Mouse (Mus musculus) hindbrain, embryonic 13.5 days (tissue): ENCODE data around the gene Tnn. TPM values are rescaled to one million over a fixed set of nuclear protein-coding genes. Genes with fewer than 3 reads are reported as not detected.
A peak's percentile ranks its signal among the peaks of the same experiment; 100 is the strongest.

Source experiments
- ATAC-seq: fragments of 200-750 bp; cut with Nextera tagmentation; 2 replicates; pipeline ENCODE4 v1.8.0; 2017; ENCODE audit warnings: moderate TSS enrichment; ENCODE audit not compliant: low FRiP score
- H3K27ac ChIP-seq: fragments of 300-500 bp; sonication (generic); 2 replicates; pipeline ENCODE4 v1.5.1; 2015; ENCODE audit warnings: inconsistent platforms, mild to moderate bottlenecking, moderate library complexity
- H3K27me3 ChIP-seq: fragments of 300-500 bp; sonication (generic); 2 replicates; pipeline ENCODE4 v1.6.1; 2015; ENCODE audit warnings: mild to moderate bottlenecking, inconsistent platforms
- H3K36me3 ChIP-seq: fragments of 300-500 bp; sonication (generic); 2 replicates; pipeline ENCODE4 v1.6.1; 2015; ENCODE audit warnings: mild to moderate bottlenecking, inconsistent platforms
- H3K4me1 ChIP-seq: fragments of 300-500 bp; sonication (generic); replicated peaks from 2 replicates; pipeline ENCODE4 v1.6.1; 2015; ENCODE audit warnings: inconsistent platforms
- H3K4me2 ChIP-seq: fragments of 300-500 bp; sonication (generic); 2 replicates; pipeline ENCODE4 v1.6.1; 2015; ENCODE audit warnings: inconsistent platforms, mild to moderate bottlenecking, moderate library complexity
- H3K4me3 ChIP-seq: fragments of 300-500 bp; sonication (generic); 2 replicates; pipeline ENCODE4 v1.5.1; 2015; ENCODE audit warnings: mild to moderate bottlenecking, inconsistent platforms
- H3K9ac ChIP-seq: fragments of 300-500 bp; sonication (generic); 2 replicates; pipeline ENCODE4 v1.6.1; 2015; ENCODE audit warnings: mild to moderate bottlenecking, inconsistent platforms
- H3K9me3 ChIP-seq: fragments of 300-500 bp; sonication (generic); 2 replicates; pipeline ENCODE4 v1.6.1; 2016; ENCODE audit warnings: inconsistent platforms
- WGBS: fragments of 180-500 bp; shearing (Covaris S2); methylation state at CpG from one replicate; pipeline ENCODE4 v1.1.7; 2015; 5-methylcytosine and 5-hydroxymethylcytosine counted together
- polyA plus RNA-seq: library from polyadenylated mRNA; unstranded; fragments of >200 nt; fragmentation: Nextera tagmentation; extraction: Ambion mirVana; gene quantifications from 2 replicates; pipeline ENCODE4 v1.2.1, GENCODE M21; 2015

Tnn gene
- polyA plus RNA-seq: 0.06 and 0.27 TPM in 2 replicates

GRCm38 (mm10) chr1:160153480-160153879, at the start of gene Tnn:
Gene Tnn, minus strand, starts transcription at chr1:160153580.
- Histone ChIP-seq H3K4me3 (no peak within 1 kb of the TSS), H3K27me3 (no peaks in the 10 kb centered on the region), H3K36me3 (no peaks in the 10 kb centered on the region), H3K9me3 (no peaks in the 10 kb centered on the region), H3K9ac (no peak within 1 kb of the TSS), H3K27ac (no peak within 1 kb of the TSS), H3K4me1 (peaks cover 8% of the 10 kb centered on the region; the same call in 1 of the 2 replicates), H3K4me2 (no peak within 1 kb of the TSS)
- WGBS: 80% methylated on average over 8 of the region's 8 CpGs
- ATAC-seq: no peak

GRCm38 (mm10) chr1:160195337-160195663, 41.9 kb upstream of the Tnn start:
- peaks cover 18% of the 10 kb centered on the region for H3K36me3 ChIP-seq
- WGBS: under 1% methylated on average over 13 of the region's 13 CpGs
- peak; percentile 72; the same call in 1 of the 2 replicates for ATAC-seq
- peak overlapping the region; percentile 86 for H3K4me3 ChIP-seq
- H3K4me2 ChIP-seq: peak overlapping the region; percentile 70
- peaks cover 15% of the 10 kb centered on the region for H3K4me1 ChIP-seq
- H3K27me3 ChIP-seq: no peaks in the 10 kb centered on the region
- peak overlapping the region; percentile 88 for H3K9ac ChIP-seq
- H3K27ac ChIP-seq: peak overlapping the region; percentile 85
- H3K9me3 ChIP-seq: no peaks in the 10 kb centered on the region

GRCm38 (mm10) chr1:160194529-160195336, 41.4 kb upstream of the Tnn start, which contains the start of gene Mrps14:
Gene Mrps14, plus strand, starts transcription at chr1:160195215.
- peak within 1 kb of the TSS; percentile 85 for H3K27ac ChIP-seq
- peaks cover 14% of the 10 kb centered on the region for H3K36me3 ChIP-seq
- H3K4me1 ChIP-seq: peaks cover 15% of the 10 kb centered on the region
- ATAC-seq: peak; percentile 100
- H3K9ac ChIP-seq: peak within 1 kb of the TSS; percentile 88
- peak within 1 kb of the TSS; percentile 86 for H3K4me3 ChIP-seq
- 6% methylated on average over 31 of the region's 31 CpGs for WGBS
- H3K9me3 ChIP-seq: no peaks in the 10 kb centered on the region
- no peaks in the 10 kb centered on the region for H3K27me3 ChIP-seq
- H3K4me2 ChIP-seq: peak within 1 kb of the TSS; percentile 70

- ATAC-seq: peak; percentile 84
- Histone ChIP-seq H3K27ac (no peak overlapping the region), H3K9ac (no peak overlapping the region), H3K4me2 (no peak overlapping the region), H3K36me3 (no peaks in the 10 kb centered on the region), H3K4me3 (no peak overlapping the region), H3K4me1 (0 out of 2 replicates have a peak, but pooled peaks cover 5% of the 10 kb centered on the region), H3K9me3 (no peaks in the 10 kb centered on the region), H3K27me3 (0 out of 2 replicates have a peak, but pooled peaks cover 2% of the 10 kb centered on the region)
- 15% methylated on average over 5 of the region's 5 CpGs for WGBS
Observed at GRCm38 (mm10) chr1:160184506-160184905, 31.1 kb upstream of the Tnn start.

GRCm38 (mm10) chr1:160181216-160181615, 27.8 kb upstream of the Tnn start:
- Histone ChIP-seq H3K4me2 (no peak overlapping the region), H3K4me3 (no peak overlapping the region), H3K36me3 (no peaks in the 10 kb centered on the region), H3K9ac (no peak overlapping the region), H3K27ac (no peak overlapping the region), H3K27me3 (0 out of 2 replicates have a peak, but pooled peaks cover 2% of the 10 kb centered on the region), H3K4me1 (0 out of 2 replicates have a peak, but pooled peaks cover 5% of the 10 kb centered on the region), H3K9me3 (no peaks in the 10 kb centered on the region)
- WGBS: 85% methylated on average over 4 of the region's 4 CpGs
- ATAC-seq: no peak

- H3K4me1 ChIP-seq: 0 out of 2 replicates have a peak, but pooled peaks cover 3% of the 10 kb centered on the region
- no peaks in the 10 kb centered on the region for H3K27me3 ChIP-seq
- ATAC-seq: no peak
- H3K9ac ChIP-seq: no peak overlapping the region
- no peaks in the 10 kb centered on the region for H3K9me3 ChIP-seq
- no peak overlapping the region for H3K27ac ChIP-seq
- H3K4me3 ChIP-seq: no peak overlapping the region
- no peaks in the 10 kb centered on the region for H3K36me3 ChIP-seq
- no peak overlapping the region for H3K4me2 ChIP-seq
- WGBS: 62% methylated on average over 8 of the region's 8 CpGs
Observed at GRCm38 (mm10) chr1:160176903-160177302, 23.5 kb upstream of the Tnn start.

GRCm38 (mm10) chr1:160166600-160166999, 13.2 kb upstream of the Tnn start:
- H3K4me1 ChIP-seq: no peaks in the 10 kb centered on the region
- H3K9ac ChIP-seq: no peak overlapping the region
- H3K27me3 ChIP-seq: no peaks in the 10 kb centered on the region
- H3K27ac ChIP-seq: no peak overlapping the region
- H3K36me3 ChIP-seq: no peaks in the 10 kb centered on the region
- H3K4me2 ChIP-seq: no peak overlapping the region
- no peak overlapping the region for H3K4me3 ChIP-seq
- no peaks in the 10 kb centered on the region for H3K9me3 ChIP-seq
- WGBS: 78% methylated on average over 3 of the region's 5 CpGs
- no peak for ATAC-seq

GRCm38 (mm10) chr1:160158190-160158589, 4.8 kb upstream of the Tnn start:
- no peak overlapping the region for H3K27ac ChIP-seq
- 95% methylated on average over 2 of the region's 2 CpGs for WGBS
- H3K4me1 ChIP-seq: no peaks in the 10 kb centered on the region
- H3K9ac ChIP-seq: no peak overlapping the region
- no peaks in the 10 kb centered on the region for H3K9me3 ChIP-seq
- no peak overlapping the region for H3K4me3 ChIP-seq
- no peak for ATAC-seq
- no peaks in the 10 kb centered on the region for H3K27me3 ChIP-seq
- H3K4me2 ChIP-seq: no peak overlapping the region
- H3K36me3 ChIP-seq: no peaks in the 10 kb centered on the region

GRCm38 (mm10) chr1:160150726-160151125, 2.7 kb downstream of the Tnn start:
- no peaks in the 10 kb centered on the region for H3K9me3 ChIP-seq
- no peaks in the 10 kb centered on the region for H3K36me3 ChIP-seq
- no peak overlapping the region for H3K4me3 ChIP-seq
- ATAC-seq: no peak
- H3K4me1 ChIP-seq: peaks cover 8% of the 10 kb centered on the region; the same call in 1 of the 2 replicates
- no peak overlapping the region for H3K4me2 ChIP-seq
- no peak overlapping the region for H3K27ac ChIP-seq
- WGBS: 74% methylated on average over 3 of the region's 3 CpGs
- no peaks in the 10 kb centered on the region for H3K27me3 ChIP-seq
- H3K9ac ChIP-seq: no peak overlapping the region

- H3K9ac ChIP-seq: no peak overlapping the region
- peak; percentile 68; the same call in 1 of the 2 replicates for ATAC-seq
- H3K27ac ChIP-seq: no peak overlapping the region; the same call in 1 of the 2 replicates
- H3K4me3 ChIP-seq: no peak overlapping the region
- WGBS: 62% methylated on average over 11 of the region's 11 CpGs
- H3K4me1 ChIP-seq: peaks cover 8% of the 10 kb centered on the region; the same call in 1 of the 2 replicates
- no peaks in the 10 kb centered on the region for H3K36me3 ChIP-seq
- no peaks in the 10 kb centered on the region for H3K27me3 ChIP-seq
- H3K9me3 ChIP-seq: no peaks in the 10 kb centered on the region
- no peak overlapping the region for H3K4me2 ChIP-seq
Observed at GRCm38 (mm10) chr1:160149291-160149906, 4.0 kb downstream of the Tnn start.

GRCm38 (mm10) chr1:160147274-160147673, 6.1 kb downstream of the Tnn start:
- H3K4me1 ChIP-seq: peaks cover 8% of the 10 kb centered on the region; the same call in 1 of the 2 replicates
- WGBS: 87% methylated on average over 7 of the region's 7 CpGs

GRCm38 (mm10) chr1:160145606-160146005, 7.8 kb downstream of the Tnn start:
- H3K27ac ChIP-seq: no peak overlapping the region
- no peak overlapping the region for H3K4me2 ChIP-seq
- no peak for ATAC-seq
- H3K9me3 ChIP-seq: no peaks in the 10 kb centered on the region
- H3K27me3 ChIP-seq: no peaks in the 10 kb centered on the region
- peaks cover 8% of the 10 kb centered on the region; the same call in 1 of the 2 replicates for H3K4me1 ChIP-seq
- H3K36me3 ChIP-seq: no peaks in the 10 kb centered on the region
- H3K9ac ChIP-seq: no peak overlapping the region
- 85% methylated on average over 3 of the region's 3 CpGs for WGBS
- no peak overlapping the region for H3K4me3 ChIP-seq

More at GRCm38 (mm10) chr1:160147274-160147673, 6.1 kb downstream of the Tnn start:
- H3K27me3 ChIP-seq: no peaks in the 10 kb centered on the region
- H3K36me3 ChIP-seq: no peaks in the 10 kb centered on the region
- no peak for ATAC-seq
- no peak overlapping the region for H3K4me3 ChIP-seq
- no peak overlapping the region for H3K9ac ChIP-seq
- H3K27ac ChIP-seq: no peak overlapping the region
- no peaks in the 10 kb centered on the region for H3K9me3 ChIP-seq
- no peak overlapping the region for H3K4me2 ChIP-seq
